Comparison of ENCODE assay signal across 9 mouse cellular contexts in genomic region chr2:74668370-74669229, GRCm38 (mm10). TPM values are rescaled to one million over a fixed set of nuclear protein-coding genes. Genes with fewer than 3 reads are reported as not detected.
A peak's percentile ranks its signal among the peaks of the same experiment; 100 is the strongest.
DNase-seq lines count a peak whose midpoint lies in the region; ATAC-seq and TF ChIP-seq lines count a peak whose summit lies in the region.
"Had no signal": no experiment of that assay in that cellular context is flagged by ENCODE, and none has a peak within 500 bp of the region (broad histone marks: within the 10 kb centered on the region; RNA-seq: fewer than 3 reads in every experiment).

No protein-coding gene starts in this region.

- H3K9ac ChIP-seq in ES-E14 (ENCODE audit: insufficient read depth, low read depth, low read length, poor library complexity, severe bottlenecking): peak overlapping the region; percentile 68
- H3K9ac ChIP-seq in hindbrain, embryonic 11.5 days (ENCODE audit: low read depth, low read length): no peak overlapping the region
- H3K9ac ChIP-seq in liver, embryonic 16.5 days (ENCODE audit: low read depth, low read length): no peak overlapping the region

- ATAC-seq in hindbrain, embryonic 11.5 days (ENCODE audit: low FRiP score): peak; percentile 56
- no peak for ATAC-seq in liver, embryonic 16.5 days (ENCODE audit: low read depth)

- in situ Hi-C loops in ES-E14 (cut with MboI; ENCODE audit: low sequenced_read_pairs in 2 of 2, unreplicated experiment in 2 of 2): loop anchor here (10.0 to 25.0 kb wide), 3 partner anchors 606 to 1394 kb away; partner anchors contain the start of gene Sp9 (in 1 of the 2)

- no peaks in the 10 kb centered on the region for H3K36me3 ChIP-seq in ES-E14 (ENCODE audit: control insufficient read depth, insufficient read depth, low read length, poor library complexity, severe bottlenecking)
- H3K36me3 ChIP-seq in hindbrain, embryonic 11.5 days (ENCODE audit: control insufficient read depth, insufficient read depth, low read length): no peaks in the 10 kb centered on the region
- no peaks in the 10 kb centered on the region for H3K36me3 ChIP-seq in liver, embryonic 16.5 days (ENCODE audit: control insufficient read depth, insufficient read depth)

- H3K4me1 ChIP-seq in ES-E14 (ENCODE audit: control insufficient read depth in 2 of 2, insufficient read depth in 2 of 2, low read length in 2 of 2, poor library complexity in 1 of 2): peaks cover 0 to 3% of the 10 kb centered on the region in 2 experiments; a peak in 1 of 4 replicates
- 0 out of 2 replicates have a peak, but pooled peaks cover 4% of the 10 kb centered on the region for H3K4me1 ChIP-seq in hindbrain, embryonic 11.5 days (replicated peaks; ENCODE audit: control insufficient read depth, insufficient read depth, low read length)
- no peaks in the 10 kb centered on the region for H3K4me1 ChIP-seq in liver, embryonic 16.5 days (ENCODE audit: control insufficient read depth, low read depth, low read length)

- DNase-seq in gastrocnemius, adult 2 months: no peak
- DNase-seq in gastrocnemius, postnatal 36 days: no peak
- no peak for DNase-seq in ES-E14 (ENCODE audit: low read depth, low spot score)
- no peak for DNase-seq in hindbrain, embryonic 11.5 days (ENCODE audit: low spot score)
- no peak for DNase-seq in thymus, postnatal 25 days
- no peak for DNase-seq in right cerebral cortex, postnatal 36 days (ENCODE audit: low spot score in 2 of 2)
- no peak for DNase-seq in thymus, postnatal 4 days
- DNase-seq: cerebellum, postnatal 14 days had no signal

- no peak overlapping the region for H3K27ac ChIP-seq in gastrocnemius, adult 2 months
- no peak overlapping the region for H3K27ac ChIP-seq in ES-E14 (ENCODE audit: insufficient read depth, low read depth, low read length, poor library complexity, severe bottlenecking)
- H3K27ac ChIP-seq in hindbrain, embryonic 11.5 days (ENCODE audit: low read depth, low read length): no peak overlapping the region
- no peak overlapping the region for H3K27ac ChIP-seq in liver, embryonic 16.5 days (ENCODE audit: low read length)

- intact Hi-C loops in gastrocnemius, adult 2 months (cut with DNase I): no loop called here
- intact Hi-C loops in gastrocnemius, postnatal 36 days (cut with DNase I): no loop called here

- peaks cover 91% of the 10 kb centered on the region for H3K27me3 ChIP-seq in hindbrain, embryonic 11.5 days (ENCODE audit: control insufficient read depth, insufficient read depth, low read length)
- peaks cover 95% of the 10 kb centered on the region for H3K27me3 ChIP-seq in liver, embryonic 16.5 days (ENCODE audit: control insufficient read depth, insufficient read depth, low read depth, low read length)

- H3K4me3 ChIP-seq in gastrocnemius, adult 2 months: peak overlapping the region; percentile 71
- peak overlapping the region; percentile 39 to 65; a peak in 3 of 4 replicates for H3K4me3 ChIP-seq in ES-E14 (ENCODE audit: insufficient read depth in 1 of 2, low read depth in 1 of 2, low read length in 2 of 2, poor library complexity in 1 of 2, severe bottlenecking in 1 of 2)
- H3K4me3 ChIP-seq in hindbrain, embryonic 11.5 days (ENCODE audit: low read depth, low read length): peak overlapping the region; percentile 33
- peak overlapping the region; percentile 36 for H3K4me3 ChIP-seq in liver, embryonic 16.5 days (ENCODE audit: low read depth, low read length)

- H3K4me2 ChIP-seq in hindbrain, embryonic 11.5 days (replicated peaks; ENCODE audit: low read depth, low read length): peak overlapping the region; percentile 60
- peak overlapping the region; percentile 55 for H3K4me2 ChIP-seq in liver, embryonic 16.5 days (ENCODE audit: low read depth, low read length)

- under 1% methylated on average over 51 of the region's 74 CpGs for WGBS in hindbrain, embryonic 11.5 days
- under 1% methylated on average over 50 of the region's 74 CpGs for WGBS in liver, embryonic 16.5 days (ENCODE audit: insufficient replicate concordance)

- no peak for TF ChIP-seq CTCF in gastrocnemius, adult 2 months (IDR thresholded peaks at IDR 0.05)

- no peaks in the 10 kb centered on the region for H3K9me3 ChIP-seq in ES-E14 (ENCODE audit: control insufficient read depth, insufficient read depth, low read depth, low read length)
- H3K9me3 ChIP-seq in hindbrain, embryonic 11.5 days (ENCODE audit: control insufficient read depth, low read length): no peaks in the 10 kb centered on the region
- H3K9me3 ChIP-seq in liver, embryonic 16.5 days (replicated peaks; ENCODE audit: control insufficient read depth, low read length): no peaks in the 10 kb centered on the region

TF ChIP-seq in ES-E14, 5 proteins besides CTCF, POLR2A, EP300 and RAD21:
- TF ChIP-seq ZNF384 (IDR thresholded peaks at IDR 0.05; ENCODE audit: low read depth, low read length) (no peak), ZC3H11A (IDR thresholded peaks at IDR 0.05; ENCODE audit: borderline replicate concordance, low read depth, low read length) (no peak), CHD2 (IDR thresholded peaks at IDR 0.05; ENCODE audit: low read depth, low read length) (no peak), MAFK (IDR thresholded peaks at IDR 0.05; ENCODE audit: insufficient read depth, low read depth, low read length) (no peak)

RNA-seq across cellular contexts. Expression of gene Hoxd13, which starts 0.5 kb away (rescaled TPM):
- total RNA-seq in gastrocnemius, adult 2 months (2021): not detected
- total RNA-seq in gastrocnemius, postnatal 36 days (2021): not detected
- 0.26 and 0.98 TPM in 2 replicates for total RNA-seq in ES-E14 (2012; rRNA removed)
- 0.15 TPM in 1 of 2 replicates, not detected in the other for polyA plus RNA-seq in hindbrain, embryonic 11.5 days (2014; fragmentation: Nextera tagmentation; extraction: Ambion mirVana)
- not detected in 2 replicates for polyA plus RNA-seq in liver, embryonic 16.5 days (2015; fragmentation: Nextera tagmentation; extraction: Ambion mirVana)

RNA-seq across cellular contexts. Expression of gene Hoxd12, which starts 6.2 kb away (rescaled TPM):
- total RNA-seq in gastrocnemius, adult 2 months (2021): not detected
- not detected for total RNA-seq in gastrocnemius, postnatal 36 days (2021)
- total RNA-seq in ES-E14 (2012; rRNA removed): not detected in 2 replicates
- polyA plus RNA-seq in hindbrain, embryonic 11.5 days (2014; fragmentation: Nextera tagmentation; extraction: Ambion mirVana): not detected in 2 replicates
- not detected in 2 replicates for polyA plus RNA-seq in liver, embryonic 16.5 days (2015; fragmentation: Nextera tagmentation; extraction: Ambion mirVana)

RNA-seq across cellular contexts. Expression of gene Evx2, which starts 9.2 kb away (rescaled TPM):
- total RNA-seq in gastrocnemius, adult 2 months (2021): not detected
- not detected for total RNA-seq in gastrocnemius, postnatal 36 days (2021)
- total RNA-seq in ES-E14 (2012; rRNA removed): not detected in 2 replicates
- 1.6 and 2.4 TPM in 2 replicates for polyA plus RNA-seq in hindbrain, embryonic 11.5 days (2014; fragmentation: Nextera tagmentation; extraction: Ambion mirVana)
- polyA plus RNA-seq in liver, embryonic 16.5 days (2015; fragmentation: Nextera tagmentation; extraction: Ambion mirVana): not detected in 2 replicates

RNA-seq across cellular contexts. Expression of gene Hoxd11, which starts 10.8 kb away (rescaled TPM):
- not detected for total RNA-seq in gastrocnemius, adult 2 months (2021)
- not detected for total RNA-seq in gastrocnemius, postnatal 36 days (2021)
- 0.11 and 0.18 TPM in 2 replicates for total RNA-seq in ES-E14 (2012; rRNA removed)
- polyA plus RNA-seq in hindbrain, embryonic 11.5 days (2014; fragmentation: Nextera tagmentation; extraction: Ambion mirVana): not detected in 2 replicates
- polyA plus RNA-seq in liver, embryonic 16.5 days (2015; fragmentation: Nextera tagmentation; extraction: Ambion mirVana): not detected in 2 replicates

RNA-seq across cellular contexts. Expression of gene Hoxd10, which starts 23.1 kb away (rescaled TPM):
- 1 to 10 TPM; 4.0 to 4.8 TPM for total RNA-seq in gastrocnemius, adult 2 months (2021)
- total RNA-seq in gastrocnemius, postnatal 36 days (2021): 1 to 10 TPM; 3.8 to 4.6 TPM
- total RNA-seq in ES-E14 (2012; rRNA removed): 0.40 TPM in 1 of 2 replicates, not detected in the other
- 0.13 TPM in 1 of 2 replicates, not detected in the other for polyA plus RNA-seq in hindbrain, embryonic 11.5 days (2014; fragmentation: Nextera tagmentation; extraction: Ambion mirVana)
- polyA plus RNA-seq in liver, embryonic 16.5 days (2015; fragmentation: Nextera tagmentation; extraction: Ambion mirVana): not detected in 2 replicates
